Mouse (Mus musculus): ENCODE measurements at regions not wholly inside any gene's neighbourhood (a gene's known extent, or its start where the extent isn't known, plus 50 kb on each side); places are given as distances from the start of the nearest gene placed in this dataset.

DNA sequence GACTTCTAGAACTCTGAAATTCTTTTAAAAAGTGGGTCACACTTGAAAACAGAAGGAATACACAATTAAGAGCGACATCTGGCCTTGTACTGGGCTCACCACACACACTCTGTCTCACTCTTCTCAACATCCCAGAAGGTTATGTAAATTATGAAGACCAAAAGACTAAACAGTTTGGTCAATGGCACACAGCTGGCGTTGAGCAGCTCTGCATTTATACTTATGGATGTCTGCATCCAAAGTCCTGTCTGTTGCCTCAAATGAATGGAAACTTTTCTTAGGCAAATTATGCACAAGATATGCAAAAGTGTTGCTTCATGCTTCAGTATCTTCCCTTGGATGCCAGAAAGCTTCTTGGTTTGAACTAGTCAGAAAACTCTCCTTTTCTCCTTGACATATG lies 323.5 kb downstream of the Ppp3ca start:
- no peak for ATAC-seq (replicated peaks; ENCODE audit: low FRiP score, low TSS enrichment, poor library complexity, severe bottlenecking)

GRCm38 (mm10) chr3:136994361-136995083 lies 324.6 kb downstream of the Ppp3ca start:
- no peak for ATAC-seq (replicated peaks; ENCODE audit: low FRiP score, low TSS enrichment, poor library complexity, severe bottlenecking)

DNA sequence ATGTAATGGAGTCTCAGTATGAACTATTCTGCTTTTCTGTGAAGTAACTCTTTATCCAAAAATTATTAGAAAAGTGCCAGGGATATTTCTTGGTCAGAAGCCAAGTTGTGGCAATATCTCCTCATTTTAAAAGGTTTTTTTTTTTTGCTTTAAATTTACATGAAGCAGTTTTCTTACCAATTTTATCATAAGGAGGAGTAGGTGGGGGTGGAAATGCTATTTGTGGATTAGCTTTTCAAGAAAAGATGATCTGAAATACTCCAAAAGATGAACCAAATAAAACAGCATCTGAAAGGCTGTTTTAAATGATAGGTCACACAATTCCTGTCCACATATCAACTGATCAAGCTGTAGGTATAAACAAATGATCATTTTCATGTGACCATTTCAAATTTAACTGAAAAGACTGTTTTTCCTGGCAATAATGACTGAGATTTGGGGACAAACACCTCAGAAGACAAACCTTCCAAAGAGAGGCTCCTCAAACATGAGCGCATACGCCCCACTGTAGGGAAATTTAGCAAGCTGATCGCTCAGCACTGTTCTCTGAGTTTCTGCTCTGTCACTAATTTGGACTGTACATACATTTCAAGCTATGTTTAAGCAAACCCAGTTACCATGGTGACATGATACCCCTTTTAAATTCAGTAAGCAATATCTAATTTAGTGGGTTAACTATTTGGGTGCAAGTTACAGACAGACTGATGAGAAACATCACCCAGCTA lies 325.8 kb downstream of the Ppp3ca start:
- ATAC-seq (replicated peaks; ENCODE audit: low FRiP score, low TSS enrichment, poor library complexity, severe bottlenecking) = no peak

- no peak for ATAC-seq (replicated peaks; ENCODE audit: low FRiP score, low TSS enrichment, poor library complexity, severe bottlenecking)
Measured at GRCm38 (mm10) chr3:136996381-136996895, 326.5 kb downstream of the Ppp3ca start.

DNA sequence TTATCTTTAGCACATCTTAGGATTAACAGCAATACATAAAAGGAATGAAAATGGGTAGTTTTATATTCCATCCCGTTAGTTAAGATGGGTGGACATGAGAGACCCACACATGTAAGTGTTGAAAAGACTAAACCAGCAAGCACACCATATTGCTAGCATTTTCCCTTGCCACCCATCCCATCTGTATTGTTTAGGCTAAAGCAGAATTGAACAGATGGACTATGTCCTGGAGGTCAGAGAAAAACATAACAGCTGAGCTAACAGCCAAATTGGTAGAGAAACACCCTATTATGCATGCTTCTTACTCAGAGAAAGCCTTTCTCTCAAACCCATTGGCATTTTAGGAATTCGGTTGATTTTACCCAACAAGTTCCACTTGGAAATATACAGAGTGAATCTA lies 329.3 kb upstream of the Emcn start:
- ATAC-seq (replicated peaks; ENCODE audit: low FRiP score, low TSS enrichment, poor library complexity, severe bottlenecking) = no peak

DNA sequence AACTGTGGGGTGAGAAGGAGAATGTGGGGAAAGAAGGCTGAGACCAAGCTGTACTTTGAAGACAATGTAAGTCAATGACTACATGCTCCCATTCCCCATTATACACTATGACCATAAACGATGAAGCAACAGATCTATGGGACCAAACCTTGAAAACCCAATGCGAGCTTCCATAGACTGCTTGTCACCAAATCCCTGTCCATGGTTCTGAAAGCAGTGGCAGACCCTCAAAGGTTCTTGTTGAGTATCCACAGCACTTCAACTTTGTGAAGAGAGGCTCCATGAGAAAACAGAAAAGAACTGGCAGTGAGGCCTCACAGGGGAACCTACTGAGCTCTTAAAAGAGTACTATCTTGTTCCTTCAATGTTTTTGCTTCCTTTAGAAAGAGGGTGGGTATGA lies 326.2 kb upstream of the Emcn start:
- peak; percentile 57; the same call in 1 of the 2 replicates for ATAC-seq (replicated peaks; ENCODE audit: low FRiP score, low TSS enrichment, poor library complexity, severe bottlenecking)

DNA sequence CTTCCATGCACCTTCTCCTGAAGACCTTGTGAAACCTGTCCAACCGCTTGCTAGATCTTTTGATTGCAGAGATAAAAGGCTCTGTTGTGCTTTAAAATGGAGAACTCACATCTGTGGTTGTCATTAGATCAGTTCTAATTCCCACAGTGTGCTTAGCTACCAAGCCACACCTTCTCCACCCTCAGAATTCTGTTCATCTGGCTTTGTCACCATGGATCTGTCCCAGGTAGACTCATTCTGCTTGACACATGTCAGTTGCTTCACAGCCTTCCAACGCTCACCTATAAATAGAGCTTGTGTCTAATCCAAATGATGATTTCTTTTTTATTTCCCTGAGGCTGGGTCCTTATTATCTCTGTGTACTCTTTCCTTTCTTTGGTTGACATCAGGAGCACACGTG lies 325.7 kb upstream of the Emcn start:
- no peak for ATAC-seq (replicated peaks; ENCODE audit: low FRiP score, low TSS enrichment, poor library complexity, severe bottlenecking)

DNA sequence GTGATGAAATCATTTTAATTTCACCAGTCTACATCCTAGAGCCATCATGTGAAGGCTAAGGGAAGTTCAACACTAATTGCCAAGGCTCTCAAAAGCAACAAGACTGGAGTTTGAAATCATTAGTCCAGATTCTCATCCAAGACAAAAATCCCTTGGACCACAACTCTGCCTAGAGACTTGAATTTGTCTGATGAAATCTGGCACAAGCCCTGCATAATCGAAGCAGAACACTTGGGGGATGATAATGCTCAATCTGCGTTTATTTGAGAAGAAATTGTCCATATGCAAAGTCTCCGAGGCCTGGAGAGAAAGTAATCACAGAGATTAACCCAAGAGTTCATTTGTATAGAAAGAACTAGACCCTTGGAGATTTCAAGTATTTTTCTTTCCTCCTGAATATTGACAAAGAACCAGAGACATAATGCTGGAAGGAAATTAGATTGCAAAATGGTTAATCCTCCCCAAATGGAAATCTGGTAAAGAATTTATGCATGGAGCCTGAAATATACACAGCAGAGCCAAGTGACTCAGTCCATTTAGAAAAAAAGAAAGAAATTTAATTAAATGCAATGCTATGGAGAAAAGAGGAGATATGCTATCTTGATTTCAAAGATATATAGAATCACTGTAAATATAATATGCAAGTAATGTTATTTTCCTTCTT lies 320.8 kb upstream of the Emcn start:
- no peak for ATAC-seq (replicated peaks; ENCODE audit: low FRiP score, low TSS enrichment, poor library complexity, severe bottlenecking)

- ATAC-seq (replicated peaks; ENCODE audit: low FRiP score, low TSS enrichment, poor library complexity, severe bottlenecking) = no peak
Measured at GRCm38 (mm10) chr3:137029546-137029945, 311.3 kb upstream of the Emcn start.

GRCm38 (mm10) chr3:137032802-137033201 lies 308.1 kb upstream of the Emcn start:
- no peak for ATAC-seq (replicated peaks; ENCODE audit: low FRiP score, low TSS enrichment, poor library complexity, severe bottlenecking)

DNA sequence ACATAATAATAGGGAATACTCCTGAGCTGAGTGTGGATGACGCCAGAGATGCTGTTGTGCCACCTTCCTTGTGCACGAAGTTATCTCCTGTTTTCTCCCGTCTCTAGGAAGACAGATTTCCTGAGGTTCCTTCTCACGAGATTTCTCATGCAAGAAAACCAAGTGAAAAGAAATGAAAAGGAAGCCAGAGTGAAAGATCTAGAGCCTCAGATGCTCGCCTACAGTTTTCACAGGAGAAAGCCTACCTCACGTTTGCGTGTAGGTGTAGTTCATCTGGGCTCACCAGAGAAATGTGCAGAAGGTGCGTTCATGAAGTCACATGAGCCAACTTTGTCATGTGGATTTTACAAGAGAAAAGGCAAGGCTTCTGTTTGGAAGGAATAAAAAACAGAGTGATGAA lies 301.2 kb upstream of the Emcn start:
- ATAC-seq (replicated peaks; ENCODE audit: low FRiP score, low TSS enrichment, poor library complexity, severe bottlenecking) = no peak

GRCm38 (mm10) chr3:137056544-137057224 lies 284.2 kb upstream of the Emcn start:
- ATAC-seq (replicated peaks; ENCODE audit: low FRiP score, low TSS enrichment, poor library complexity, severe bottlenecking) = no peak

DNA sequence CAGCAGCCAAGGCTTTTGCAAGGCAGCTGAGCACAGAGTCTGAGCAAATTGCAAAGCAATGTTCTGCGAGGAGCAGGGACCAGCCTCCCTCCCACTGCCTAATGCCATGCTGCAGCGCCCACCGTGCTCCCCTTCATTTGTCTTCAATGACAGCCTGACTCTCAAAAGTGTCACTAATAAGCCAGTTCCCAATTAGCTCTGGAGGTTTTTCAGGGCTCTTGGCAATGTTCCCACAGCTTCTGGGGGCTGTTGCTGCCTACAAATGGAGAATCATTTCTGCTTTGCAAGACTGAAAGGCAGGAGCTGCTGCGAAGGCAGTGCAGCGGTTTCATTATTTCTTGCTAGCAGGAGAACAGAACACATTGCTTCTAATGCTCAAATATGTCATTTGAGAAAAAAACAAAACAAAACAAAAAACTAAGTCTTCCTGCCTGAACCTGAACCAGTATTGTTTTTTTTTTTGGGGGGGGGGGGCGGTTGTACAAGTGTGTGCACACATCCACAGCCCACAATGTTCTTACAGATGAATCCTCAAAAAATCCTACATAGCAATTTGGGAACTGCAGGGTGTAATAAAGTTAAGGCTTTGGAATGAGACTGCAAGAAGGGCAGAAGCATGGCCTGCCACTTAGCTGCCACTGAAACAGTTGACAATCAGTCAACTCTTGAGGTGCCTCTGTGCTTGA lies 283.5 kb upstream of the Emcn start:
- no peak for ATAC-seq (replicated peaks; ENCODE audit: low FRiP score, low TSS enrichment, poor library complexity, severe bottlenecking)

GRCm38 (mm10) chr3:137057911-137058260 lies 283.0 kb upstream of the Emcn start:
- no peak for ATAC-seq (replicated peaks; ENCODE audit: low FRiP score, low TSS enrichment, poor library complexity, severe bottlenecking)

- no peak for ATAC-seq (replicated peaks; ENCODE audit: low FRiP score, low TSS enrichment, poor library complexity, severe bottlenecking)
Measured at GRCm38 (mm10) chr3:137062067-137062466, 278.8 kb upstream of the Emcn start.

- ATAC-seq (replicated peaks; ENCODE audit: low FRiP score, low TSS enrichment, poor library complexity, severe bottlenecking) = no peak
Measured at GRCm38 (mm10) chr3:137067336-137067735, 273.5 kb upstream of the Emcn start.

GRCm38 (mm10) chr3:137069334-137069733 lies 271.5 kb upstream of the Emcn start:
- no peak for ATAC-seq (replicated peaks; ENCODE audit: low FRiP score, low TSS enrichment, poor library complexity, severe bottlenecking)

GRCm38 (mm10) chr3:137077718-137078599 lies 262.9 kb upstream of the Emcn start:
- ATAC-seq (replicated peaks; ENCODE audit: low FRiP score, low TSS enrichment, poor library complexity, severe bottlenecking) = no peak

GRCm38 (mm10) chr3:137078600-137078975 lies 262.3 kb upstream of the Emcn start:
- no peak for ATAC-seq (replicated peaks; ENCODE audit: low FRiP score, low TSS enrichment, poor library complexity, severe bottlenecking)
